Mouse (Mus musculus) limb, embryonic 14.5 days (tissue): ENCODE results near the gene Mark4. TPM values are rescaled to one million over a fixed set of nuclear protein-coding genes. Genes with fewer than 3 reads are reported as not detected.
A peak's percentile ranks its signal among the peaks of the same experiment; 100 is the strongest.

Experiments used
- ATAC-seq: fragments of 200-750 bp; cut with Nextera tagmentation; 2 replicates; pipeline ENCODE4 v1.8.0; 2017; ENCODE audit warnings: low read depth, moderate number of reproducible peaks, moderate TSS enrichment; ENCODE audit not compliant: low FRiP score
- DNase-seq: peaks from one replicate; pipeline ENCODE4 v3.0.0-alpha.2; 2015; ENCODE audit warnings: low spot score
- H3K27ac ChIP-seq: fragments of 300-500 bp; sonication (generic); replicated peaks from 2 replicates; pipeline ENCODE4 v1.5.1; 2014; ENCODE audit warnings: low read depth, mild to moderate bottlenecking, low read length, moderate library complexity, mixed read lengths
- H3K27me3 ChIP-seq: fragments of 300-500 bp; sonication (generic); 2 replicates; pipeline ENCODE4 v1.6.1; 2014; ENCODE audit warnings: low read length, mixed read lengths; ENCODE audit not compliant: control insufficient read depth, insufficient read depth
- H3K36me3 ChIP-seq: fragments of 300-500 bp; sonication (generic); 2 replicates; pipeline ENCODE4 v1.6.1; 2014; ENCODE audit warnings: mild to moderate bottlenecking, low read length, moderate library complexity, mixed read lengths; ENCODE audit not compliant: control insufficient read depth, insufficient read depth
- H3K4me1 ChIP-seq: fragments of 300-500 bp; sonication (generic); 2 replicates; pipeline ENCODE4 v1.6.1; 2014; ENCODE audit warnings: antibody characterized with exemption, low read length, mixed read lengths; ENCODE audit not compliant: control insufficient read depth, insufficient read depth
- H3K4me2 ChIP-seq: fragments of 300-500 bp; sonication (generic); replicated peaks from 2 replicates; pipeline ENCODE4 v1.6.1; 2014; ENCODE audit warnings: low read depth, mild to moderate bottlenecking, low read length, moderate library complexity; ENCODE audit not compliant: severe bottlenecking
- H3K4me3 ChIP-seq: fragments of 300-500 bp; sonication (generic); replicated peaks from 2 replicates; pipeline ENCODE4 v1.5.1; 2014; ENCODE audit warnings: low read length
- H3K9ac ChIP-seq: fragments of 300-500 bp; sonication (generic); 2 replicates; pipeline ENCODE4 v1.6.1; 2014; ENCODE audit warnings: mild to moderate bottlenecking, low read depth, low read length, moderate library complexity; ENCODE audit not compliant: severe bottlenecking
- H3K9me3 ChIP-seq: fragments of 300-500 bp; sonication (generic); 2 replicates; pipeline ENCODE4 v1.6.1; 2016; ENCODE audit warnings: low read length; ENCODE audit not compliant: control insufficient read depth
- POLR2A ChIP-seq: fragments of 200-500 bp; IDR thresholded peaks from 2 replicates; pipeline ENCODE4 v1.8.0; 2012; ENCODE audit warnings: inconsistent platforms, mild to moderate bottlenecking, moderate library complexity, borderline replicate concordance; ENCODE audit not compliant: insufficient read depth, insufficient read length; ENCODE audit errors: extremely low read depth
- WGBS: fragments of 180-500 bp; shearing (Covaris S2); extraction: QIAGEN DNeasy Blood & Tissue Kit; methylation state at CpG from one replicate; pipeline ENCODE4 v1.1.7; 2014; 5-methylcytosine and 5-hydroxymethylcytosine counted together
- polyA plus RNA-seq, 2 experiments: library from polyadenylated mRNA; depleted of rRNA in 1 of 2; stranded (reverse) in 1 of 2; unstranded in 1 of 2; fragments of >200 nt; fragmentation: Nextera tagmentation in 1 of 2; extraction: Ambion mirVana in 1 of 2; gene quantifications; 2 replicates each; pipeline versions ENCODE4 v1.2.1 to v1.2.3; 2012 to 2014

Mark4 gene
- polyA plus RNA-seq, 2 experiments = 11.5 to 34.8 TPM

DNA sequence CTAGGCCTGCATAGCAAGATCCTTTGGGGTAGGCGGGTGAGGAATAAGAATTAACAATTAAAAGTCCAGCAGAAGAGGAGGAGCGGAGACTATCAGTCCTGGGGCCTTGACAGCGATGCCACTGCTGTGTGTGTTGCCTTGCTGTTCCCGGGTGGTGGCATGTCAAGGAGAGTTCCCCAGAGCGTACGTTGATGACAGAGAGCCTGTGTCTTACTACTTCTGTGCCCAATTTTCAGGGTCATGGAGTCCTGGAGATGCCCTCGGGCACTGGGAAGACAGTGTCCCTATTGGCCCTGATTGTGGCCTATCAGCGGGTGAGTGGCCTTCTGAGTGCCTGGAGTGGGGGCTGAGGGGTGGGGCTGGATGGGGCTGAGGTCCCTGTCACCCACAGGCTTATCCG lies 74.9 kb downstream of the Mark4 start:
- H3K36me3 ChIP-seq = peaks cover 50% of the 10 kb centered on the region
- 90% methylated on average over 9 of the region's 9 CpGs for WGBS
- 0 out of 2 replicates have a peak, but pooled peaks cover 4% of the 10 kb centered on the region for H3K4me1 ChIP-seq
- H3K27ac ChIP-seq = no peak overlapping the region
- H3K9ac ChIP-seq = no peak overlapping the region
- no peak for TF ChIP-seq POLR2A
- H3K4me2 ChIP-seq = no peak overlapping the region
- no peak overlapping the region for H3K4me3 ChIP-seq
- ATAC-seq (no peak), DNase-seq (no peak)
- no peaks in the 10 kb centered on the region for H3K9me3 ChIP-seq
- no peaks in the 10 kb centered on the region for H3K27me3 ChIP-seq

DNA sequence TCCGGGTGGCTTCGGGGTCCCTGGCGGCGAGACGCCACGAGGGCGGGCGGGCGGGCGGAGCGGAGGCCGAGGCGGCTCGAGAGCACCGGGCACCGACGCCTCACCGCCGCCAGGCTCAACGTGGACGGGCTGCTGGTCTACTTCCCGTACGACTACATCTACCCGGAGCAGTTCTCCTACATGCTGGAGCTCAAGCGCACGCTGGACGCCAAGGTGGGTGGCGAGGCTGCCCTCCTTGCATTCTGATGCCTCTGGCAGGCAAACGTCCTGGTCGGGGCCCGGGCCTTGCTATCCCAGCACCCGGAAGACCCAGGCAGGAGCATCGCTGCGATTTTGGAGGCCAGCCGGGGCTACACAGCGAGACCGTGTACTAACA lies 76.5 kb downstream of the Mark4 start:
- no peaks in the 10 kb centered on the region for H3K9me3 ChIP-seq
- peak overlapping the region; percentile 58 for H3K4me2 ChIP-seq
- DNase-seq = no peak
- ATAC-seq = peak; percentile 68
- H3K4me1 ChIP-seq = 0 out of 2 replicates have a peak, but pooled peaks cover 4% of the 10 kb centered on the region
- H3K9ac ChIP-seq = peak overlapping the region; percentile 56
- H3K27ac ChIP-seq = 0 out of 2 replicates have a peak overlapping the region, but pooled peaks have one; percentile 38
- H3K36me3 ChIP-seq = peaks cover 46% of the 10 kb centered on the region
- peak overlapping the region; percentile 55 for H3K4me3 ChIP-seq
- no peak for TF ChIP-seq POLR2A
- no peaks in the 10 kb centered on the region for H3K27me3 ChIP-seq
- 0% methylated on average over 13 of the region's 37 CpGs for WGBS

GRCm38 (mm10) chr7:19381377-19382165 lies 77.0 kb downstream of the Mark4 start, which contains the start of gene Ercc2:
TSS of gene Ercc2 (plus strand) at chr7:19382010.
- no peak for TF ChIP-seq POLR2A
- H3K9ac ChIP-seq = peak within 1 kb of the TSS; percentile 56
- H3K4me2 ChIP-seq = peak within 1 kb of the TSS; percentile 58
- H3K27me3 ChIP-seq = no peaks in the 10 kb centered on the region
- ATAC-seq = peak; percentile 98
- peak within 1 kb of the TSS; percentile 55 for H3K4me3 ChIP-seq
- peaks cover 43% of the 10 kb centered on the region for H3K36me3 ChIP-seq
- no peaks in the 10 kb centered on the region for H3K9me3 ChIP-seq
- 8% methylated on average over 32 of the region's 48 CpGs for WGBS
- H3K4me1 ChIP-seq = 0 out of 2 replicates have a peak, but pooled peaks cover 4% of the 10 kb centered on the region
- peak; percentile 98 for DNase-seq
- H3K27ac ChIP-seq = 0 out of 2 replicates have a peak within 1 kb of the TSS, but pooled peaks have one; percentile 38

- Histone ChIP-seq H3K4me1 (0 out of 2 replicates have a peak, but pooled peaks cover 3% of the 10 kb centered on the region), H3K4me2 (no peak overlapping the region), H3K9ac (no peak overlapping the region), H3K9me3 (no peaks in the 10 kb centered on the region), H3K4me3 (no peak overlapping the region), H3K36me3 (peaks cover 23% of the 10 kb centered on the region; the same call in 1 of the 2 replicates), H3K27me3 (no peaks in the 10 kb centered on the region), H3K27ac (no peak overlapping the region)
- DNase-seq (no peak), ATAC-seq (no peak)
- TF ChIP-seq POLR2A = no peak
- WGBS = 72% methylated on average over 8 of the region's 8 CpGs
Observed at GRCm38 (mm10) chr7:19378049-19378448, 80.6 kb downstream of the Mark4 start.

DNA sequence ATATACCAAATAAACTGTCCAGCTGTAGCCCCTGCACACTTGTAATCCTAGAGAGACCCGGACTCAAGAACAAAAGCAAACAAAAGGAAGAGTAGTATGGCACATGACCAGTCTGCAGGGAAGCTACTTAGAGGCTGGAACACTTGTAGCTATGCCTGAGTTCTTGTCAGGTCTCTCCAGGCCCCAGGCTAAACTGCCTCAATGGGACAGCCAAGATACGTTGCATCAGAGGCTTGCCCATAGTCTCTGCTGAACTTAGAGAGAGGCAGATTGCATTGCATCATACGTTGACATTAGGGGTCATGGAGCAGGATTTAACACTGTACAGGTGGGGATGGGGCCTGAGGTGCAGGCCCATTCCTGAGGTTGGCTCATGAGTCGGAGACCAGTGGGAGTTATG lies 82.6 kb downstream of the Mark4 start:
- Histone ChIP-seq H3K4me1 (no peaks in the 10 kb centered on the region), H3K9me3 (no peaks in the 10 kb centered on the region), H3K27me3 (no peaks in the 10 kb centered on the region), H3K27ac (no peak overlapping the region), H3K9ac (no peak overlapping the region), H3K4me3 (no peak overlapping the region), H3K36me3 (peaks cover 26% of the 10 kb centered on the region; the same call in 1 of the 2 replicates), H3K4me2 (no peak overlapping the region)
- TF ChIP-seq POLR2A = no peak
- no peak for DNase-seq
- ATAC-seq = no peak
- 90% methylated on average over 4 of the region's 4 CpGs for WGBS
